Mouse (Mus musculus): ENCODE results near the gene Slc9a1.

Gene Slc9a1

DNA sequence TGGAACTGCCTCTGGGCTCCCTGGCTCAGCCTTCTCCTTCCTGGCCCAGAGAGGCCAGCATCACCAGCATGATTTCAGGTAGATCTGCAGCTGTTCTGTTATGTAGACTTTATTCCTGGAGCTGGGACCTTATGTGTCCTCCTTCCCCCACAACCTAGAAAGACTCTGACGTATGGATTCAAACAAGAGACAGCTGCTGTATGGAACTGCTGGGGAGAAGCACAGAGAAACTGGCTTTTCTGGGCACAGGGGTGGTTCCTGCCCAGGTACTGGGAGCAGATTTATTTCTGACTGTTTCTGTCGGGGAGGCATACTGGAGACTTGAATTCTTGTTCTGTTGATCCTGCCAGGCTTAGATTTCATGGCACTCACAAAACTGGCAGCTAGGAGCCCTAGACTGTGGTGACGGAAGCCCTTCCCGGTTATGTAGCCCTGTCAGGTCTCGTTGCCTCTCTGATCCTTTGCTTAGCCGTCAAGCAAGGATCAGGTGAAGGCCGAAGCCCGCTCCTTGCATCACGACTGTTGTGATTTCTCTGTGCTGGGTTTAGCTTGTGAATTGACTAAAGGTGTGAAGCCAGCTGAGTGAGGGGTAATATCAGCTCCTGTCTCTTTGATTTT is 34.2 kb downstream of the Slc9a1 start:
- no peak for DNase-seq

DNA sequence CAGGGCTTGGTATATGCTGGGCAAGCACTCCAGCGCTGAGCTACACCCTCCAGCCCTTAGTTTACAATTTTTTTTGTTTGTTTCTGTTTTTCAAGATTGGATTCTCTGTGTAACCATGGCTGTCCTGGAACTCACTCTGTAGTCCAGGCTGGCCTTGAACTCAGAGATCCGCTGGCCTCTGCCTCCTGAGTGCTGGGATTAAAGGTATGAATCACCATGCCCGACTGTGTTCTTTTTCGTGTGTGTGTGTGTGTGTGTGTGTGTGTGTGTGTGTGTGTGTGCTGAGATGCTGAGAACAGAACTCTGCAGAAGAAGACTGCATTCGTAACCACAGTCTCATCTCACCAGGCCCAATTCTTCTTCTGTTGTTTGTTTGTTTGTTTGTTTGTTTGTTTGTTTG is 34.8 kb downstream of the Slc9a1 start:
- no peak for DNase-seq

DNA sequence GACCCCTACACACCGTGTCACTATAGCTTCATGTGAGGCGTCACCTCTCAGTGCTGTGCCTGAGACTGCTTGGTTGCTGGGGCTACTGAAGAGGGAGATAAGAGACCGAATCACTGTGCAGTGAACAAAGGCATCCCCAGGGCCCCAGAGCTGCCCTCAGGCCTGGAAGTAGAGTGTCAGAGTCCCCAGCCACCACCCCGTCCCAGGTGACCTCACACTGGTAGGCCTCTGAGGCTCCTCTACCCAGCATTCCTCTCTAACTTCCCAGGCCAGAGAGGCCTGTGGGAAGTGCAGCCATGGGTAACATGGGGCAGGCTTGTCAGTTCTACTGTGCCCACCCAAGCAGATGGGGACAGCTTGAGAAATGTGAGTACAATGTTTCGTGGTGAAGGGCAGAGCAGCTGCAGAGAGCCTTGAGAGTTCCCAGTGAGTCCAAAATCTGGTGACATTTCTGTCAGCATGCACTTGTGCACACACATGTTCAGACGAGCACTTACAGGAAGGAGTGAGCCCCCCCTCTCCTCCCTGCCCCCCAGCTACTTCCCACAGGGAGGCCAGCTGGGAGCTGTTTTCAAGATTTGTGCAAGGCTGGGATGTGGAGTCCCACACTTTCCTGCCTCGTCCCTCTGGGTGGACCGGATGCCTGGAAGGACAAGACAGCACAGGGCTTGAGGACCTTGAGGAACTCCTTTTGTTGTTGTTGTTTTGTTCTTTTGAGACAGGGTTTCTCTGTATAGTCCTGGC is 37.0 kb downstream of the Slc9a1 start:
- DNase-seq = no peak

DNA sequence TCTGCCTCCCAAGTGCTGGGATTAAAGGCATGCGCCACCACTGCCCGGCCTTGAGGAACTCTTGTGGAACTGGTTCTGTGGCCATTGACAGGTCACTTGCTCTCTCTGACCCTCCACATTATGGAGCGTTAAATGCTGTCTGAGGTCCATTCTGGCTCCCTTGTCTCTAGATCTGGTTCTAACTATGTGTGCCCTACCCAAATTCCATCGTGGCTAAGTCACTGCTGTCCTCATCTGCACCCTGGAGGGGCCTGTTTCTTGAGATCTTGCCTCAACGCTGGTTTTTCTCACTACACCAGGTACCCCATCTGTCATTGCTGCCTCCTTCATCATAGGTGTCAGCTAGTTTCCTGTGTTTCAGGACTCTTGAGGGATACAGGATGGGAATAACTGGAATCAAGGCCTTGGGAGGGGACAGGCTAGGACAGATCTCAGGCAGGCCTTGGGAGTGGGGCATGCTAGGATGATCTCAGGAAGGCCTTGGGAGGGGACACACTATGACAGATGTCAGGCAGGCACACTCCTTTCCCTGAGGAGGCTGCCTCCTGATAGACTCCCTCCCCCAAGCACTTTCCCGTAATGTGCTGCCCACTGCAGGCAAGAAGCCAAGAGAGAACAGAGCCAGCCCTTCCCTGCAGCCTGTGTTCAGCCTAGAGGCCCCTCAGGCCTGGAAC is 37.7 kb downstream of the Slc9a1 start:
- DNase-seq = peak in 1 of 2 experiments; percentile 43

DNA sequence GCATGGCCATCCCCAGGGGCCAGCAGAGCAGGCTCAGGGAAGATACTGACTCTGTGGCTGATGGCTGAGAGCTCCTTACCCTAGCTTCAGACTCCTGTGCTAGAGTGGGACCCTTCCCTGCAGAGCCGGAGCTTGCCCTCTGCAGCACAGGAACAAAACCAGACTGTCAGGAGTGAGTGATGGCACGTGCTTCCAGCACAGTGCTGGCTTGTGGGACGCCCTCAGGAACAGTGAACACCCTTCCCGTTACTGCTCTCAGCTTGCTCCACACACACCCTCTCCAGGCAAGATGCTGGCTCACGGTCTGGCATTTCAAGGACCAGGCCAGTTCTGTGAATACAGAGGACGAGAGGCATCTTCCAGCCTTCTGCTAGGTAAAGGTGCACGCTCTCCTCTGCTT is 38.5 kb downstream of the Slc9a1 start:
- no peak for DNase-seq

DNA sequence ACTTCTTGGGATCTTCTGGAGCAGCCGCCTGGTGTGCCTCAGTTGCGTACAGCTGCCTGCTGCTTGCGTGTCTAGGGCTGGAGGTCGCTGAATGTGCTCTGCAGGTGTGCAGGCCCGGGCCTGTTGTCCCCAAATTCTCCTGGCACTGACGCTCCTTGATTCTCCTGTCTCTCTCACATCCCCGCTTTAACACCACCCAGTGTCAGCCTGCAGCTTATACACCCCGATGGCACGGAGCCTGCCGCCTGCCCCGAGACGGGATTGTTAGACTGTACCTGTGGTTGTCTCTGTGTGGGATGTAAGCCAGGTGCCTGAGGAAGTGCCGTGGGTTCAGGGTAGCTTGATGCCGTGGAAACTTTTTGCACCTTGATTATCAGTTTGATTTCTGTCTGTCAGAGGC is 41.5 kb downstream of the Slc9a1 start:
- no peak for DNase-seq

DNA sequence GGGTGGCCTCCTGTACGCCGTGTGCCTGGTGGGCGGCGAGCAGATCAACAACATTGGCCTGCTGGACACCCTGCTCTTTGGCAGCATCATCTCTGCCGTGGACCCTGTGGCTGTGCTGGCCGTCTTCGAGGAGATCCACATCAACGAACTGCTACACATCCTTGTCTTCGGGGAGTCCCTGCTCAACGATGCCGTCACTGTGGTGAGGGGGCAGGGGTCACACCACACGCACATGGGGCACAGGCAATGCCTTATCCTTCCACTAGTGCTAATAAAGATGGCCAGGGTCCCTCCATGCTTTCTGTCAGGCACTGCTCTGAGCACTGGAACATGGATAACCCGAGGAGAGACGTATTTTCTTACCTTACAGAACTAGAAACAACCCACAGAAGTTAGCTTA is 42.6 kb downstream of the Slc9a1 start:
- DNase-seq = no peak

DNA sequence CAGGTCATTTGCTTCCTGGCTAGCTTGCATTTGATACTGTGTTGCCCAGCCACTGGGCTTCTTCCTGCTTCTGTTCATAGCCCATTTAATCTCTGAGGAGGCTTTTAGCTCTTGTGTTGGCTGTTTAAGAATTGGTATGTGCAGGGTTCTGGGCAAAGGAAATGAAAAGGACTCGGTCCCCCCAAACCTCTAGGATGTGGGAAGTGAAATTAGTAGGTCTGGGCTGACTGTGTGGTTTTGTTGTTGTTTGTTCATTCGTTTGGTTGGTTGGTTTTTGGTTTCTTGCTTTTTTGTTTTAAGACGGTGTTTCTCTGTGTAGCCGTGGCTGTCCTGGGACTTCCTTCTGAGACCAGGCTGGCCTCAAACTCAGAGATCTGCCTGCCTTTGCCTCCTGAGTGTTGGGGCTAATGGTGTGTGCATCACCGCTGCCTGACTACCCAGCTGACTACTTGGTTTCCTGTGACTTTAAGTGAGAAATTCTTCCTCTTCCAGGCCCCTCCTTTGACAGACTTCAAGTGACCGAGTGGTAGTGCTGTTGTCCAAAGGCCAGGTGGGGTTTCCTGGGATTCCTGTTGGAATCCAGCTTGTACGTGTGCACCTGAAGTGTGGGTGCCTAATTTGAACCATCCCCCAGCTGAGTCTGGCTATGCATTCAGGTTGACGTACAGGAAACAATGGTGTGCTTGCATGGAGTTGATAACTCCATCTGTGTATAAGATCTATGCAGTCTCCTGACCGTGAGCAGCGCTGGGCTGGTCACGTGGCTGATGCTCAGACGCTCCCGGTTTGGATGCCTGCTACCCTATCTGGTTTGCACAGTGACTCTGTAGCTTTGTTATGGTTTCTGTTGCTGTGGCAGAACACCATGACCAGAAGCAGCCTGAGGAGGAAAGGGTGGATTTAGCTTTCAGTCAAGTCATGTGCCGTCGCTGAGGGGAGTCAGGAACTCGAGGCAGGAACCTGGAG is 43.4 kb downstream of the Slc9a1 start:
- no peak for DNase-seq

DNA sequence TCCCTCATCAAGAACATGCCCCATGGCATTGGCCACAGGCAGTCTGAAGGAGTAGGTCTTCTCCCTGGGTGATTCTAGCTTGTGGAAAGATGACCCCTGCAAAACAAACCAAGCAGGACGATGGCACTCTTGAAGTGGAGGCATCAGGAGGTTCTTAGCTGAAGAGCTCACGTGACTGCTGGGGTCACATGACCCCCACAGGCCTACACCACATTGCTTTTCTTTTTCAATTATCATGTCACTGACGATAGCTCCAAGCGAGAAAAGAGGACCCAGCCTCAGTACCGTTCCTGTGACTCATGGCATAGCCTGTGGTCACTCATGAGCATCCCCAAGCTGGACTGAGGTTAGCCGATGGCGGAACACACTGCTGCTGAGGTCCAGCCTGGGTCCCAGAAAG is 44.1 kb downstream of the Slc9a1 start:
- no peak for DNase-seq

DNA sequence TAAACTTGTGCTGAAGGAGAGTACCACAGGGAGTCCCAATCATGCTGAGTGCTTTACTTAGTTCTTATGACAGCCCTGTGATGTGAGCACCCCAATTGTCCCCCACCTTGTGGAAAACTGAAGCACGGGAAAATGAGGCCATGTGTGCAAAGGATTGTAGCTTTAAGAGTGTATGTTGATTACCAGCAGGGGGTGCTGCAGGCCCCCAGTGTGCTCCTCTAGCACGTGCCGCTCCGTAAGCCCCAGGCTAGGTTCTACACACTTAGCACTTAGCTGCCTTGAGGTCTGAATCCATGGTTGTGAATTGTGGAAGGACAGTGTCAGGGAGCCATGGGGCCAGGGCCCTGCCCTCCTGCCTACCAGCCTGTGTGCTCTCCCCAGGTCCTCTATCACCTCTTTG is 45.4 kb downstream of the Slc9a1 start:
- DNase-seq = peak in 1 of 2 experiments; percentile 28

DNA sequence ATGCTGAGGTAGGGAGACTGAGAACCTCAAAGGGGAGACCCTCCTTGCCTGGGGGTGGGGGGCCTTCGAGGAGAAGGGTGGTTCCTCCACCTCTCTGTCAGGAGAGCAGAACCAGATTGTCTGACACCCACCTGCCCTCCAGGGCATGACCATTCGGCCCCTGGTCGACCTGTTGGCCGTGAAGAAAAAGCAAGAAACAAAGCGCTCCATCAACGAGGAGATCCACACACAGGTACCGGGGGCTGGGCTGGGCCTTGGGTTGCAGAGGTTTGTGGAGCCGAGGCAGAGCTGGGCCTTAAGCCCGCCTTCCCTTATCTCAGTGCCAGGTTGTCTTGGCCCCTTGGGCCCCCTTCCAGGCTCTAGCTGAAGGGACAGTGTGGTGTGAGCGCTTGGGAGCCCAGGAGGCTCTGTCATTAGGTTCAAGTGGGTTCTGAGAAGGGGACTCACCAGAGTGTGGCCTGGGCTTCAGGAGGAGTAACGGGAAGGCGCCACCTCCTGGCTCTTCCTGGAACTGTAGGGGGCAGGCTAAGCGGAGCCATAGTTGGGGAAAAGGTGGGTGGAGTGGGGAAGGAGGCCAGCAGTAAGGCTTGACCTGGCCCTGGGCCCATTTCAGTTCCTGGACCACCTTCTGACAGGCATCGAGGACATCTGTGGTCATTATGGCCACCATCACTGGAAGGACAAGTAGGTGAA is 50.0 kb downstream of the Slc9a1 start:
- DNase-seq = peak; percentile 86 to 87

DNA sequence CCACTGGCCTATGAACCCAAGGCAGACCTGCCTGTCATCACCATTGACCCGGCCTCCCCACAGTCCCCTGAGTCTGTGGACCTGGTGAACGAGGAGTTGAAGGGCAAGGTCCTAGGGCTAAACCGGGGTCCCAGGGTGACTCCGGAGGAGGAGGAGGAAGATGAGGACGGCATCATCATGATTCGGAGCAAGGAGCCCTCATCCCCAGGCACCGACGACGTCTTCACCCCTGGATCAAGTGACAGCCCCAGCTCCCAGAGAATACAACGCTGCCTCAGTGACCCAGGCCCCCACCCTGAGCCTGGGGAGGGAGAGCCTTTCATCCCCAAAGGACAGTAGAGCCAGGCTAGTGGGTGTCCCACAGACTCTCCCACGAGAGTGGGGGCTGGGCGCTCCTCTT is 52.5 kb downstream of the Slc9a1 start:
- DNase-seq = no peak

DNA sequence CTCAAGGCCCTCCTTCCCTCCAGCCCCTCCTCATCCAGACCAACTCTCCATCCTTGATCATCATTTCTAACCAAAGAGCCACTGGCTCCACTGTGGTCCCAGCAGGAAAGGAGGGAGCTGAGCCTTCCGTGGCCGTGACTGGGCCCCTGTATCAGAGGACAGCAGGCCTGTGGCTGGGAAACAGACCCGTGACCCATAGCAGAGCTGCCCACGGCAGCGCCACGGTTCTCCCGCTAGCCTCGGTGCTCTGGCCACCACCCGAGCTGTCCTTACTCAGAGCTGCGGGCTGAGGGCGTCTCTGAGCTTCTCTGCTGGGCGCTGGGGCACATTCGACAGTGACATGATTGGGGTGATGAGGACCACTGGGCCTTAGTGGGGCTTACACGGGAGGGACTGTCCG is 53.1 kb downstream of the Slc9a1 start:
- DNase-seq = no peak

DNA sequence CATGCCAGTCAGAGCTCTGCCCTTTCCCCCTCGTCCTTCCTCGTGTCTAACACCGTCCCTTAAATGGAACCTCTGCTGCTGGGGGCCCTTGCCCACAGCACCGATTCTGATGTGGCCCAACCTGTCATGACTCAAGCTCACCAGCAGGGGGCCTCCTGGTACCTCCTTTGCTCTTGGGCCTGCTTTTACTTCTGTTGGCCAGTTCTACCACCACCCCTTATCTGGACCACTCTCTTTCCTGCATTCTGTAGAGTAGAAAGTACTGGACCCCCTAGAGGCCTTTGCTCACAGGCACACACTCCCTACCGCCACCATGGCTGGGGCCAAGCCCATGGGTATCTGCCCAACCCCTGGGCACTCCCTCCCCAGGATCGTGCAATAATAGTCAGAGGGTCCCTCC is 53.6 kb downstream of the Slc9a1 start:
- peak; percentile 70 to 74 for DNase-seq

DNA sequence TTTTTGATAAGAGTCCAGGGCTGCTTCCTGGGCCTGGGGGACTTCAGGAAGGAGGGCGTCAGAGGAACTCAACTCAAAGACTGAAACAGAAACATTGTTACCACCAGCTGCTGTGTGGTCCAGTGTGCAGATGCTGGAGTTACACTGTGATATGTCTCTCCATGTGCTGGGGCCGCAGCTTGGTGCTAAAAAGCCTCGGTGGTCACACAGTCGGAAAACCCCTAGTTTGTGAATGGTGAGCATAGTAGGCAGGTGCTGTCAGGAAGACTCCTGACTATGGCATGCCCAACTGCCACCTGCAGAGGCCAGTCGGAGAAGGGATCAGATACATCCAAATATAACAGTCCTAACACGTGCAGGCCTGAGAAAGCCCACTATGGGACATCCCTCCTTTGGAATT is 54.2 kb downstream of the Slc9a1 start:
- DNase-seq = no peak

DNA sequence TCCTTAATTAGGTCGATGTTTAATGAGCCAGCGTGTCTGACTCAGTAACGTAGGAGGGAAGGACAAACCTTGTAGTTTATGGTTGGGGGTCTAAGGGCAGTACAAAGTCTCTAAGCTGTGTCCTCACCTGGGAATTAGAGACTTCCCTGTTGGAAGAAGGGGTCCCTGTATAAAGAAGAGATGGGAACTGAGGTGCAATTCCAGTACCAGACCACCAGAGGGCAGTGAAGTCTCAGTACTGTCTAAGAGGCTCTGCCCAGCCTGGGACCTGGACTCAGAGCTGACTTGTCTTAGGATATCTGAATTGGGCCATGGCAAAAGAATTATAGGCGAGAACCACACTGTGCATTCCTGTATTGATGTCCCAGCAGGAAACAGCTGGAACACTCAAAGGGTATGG is 54.6 kb downstream of the Slc9a1 start:
- peak; percentile 77 to 85 for DNase-seq

DNA sequence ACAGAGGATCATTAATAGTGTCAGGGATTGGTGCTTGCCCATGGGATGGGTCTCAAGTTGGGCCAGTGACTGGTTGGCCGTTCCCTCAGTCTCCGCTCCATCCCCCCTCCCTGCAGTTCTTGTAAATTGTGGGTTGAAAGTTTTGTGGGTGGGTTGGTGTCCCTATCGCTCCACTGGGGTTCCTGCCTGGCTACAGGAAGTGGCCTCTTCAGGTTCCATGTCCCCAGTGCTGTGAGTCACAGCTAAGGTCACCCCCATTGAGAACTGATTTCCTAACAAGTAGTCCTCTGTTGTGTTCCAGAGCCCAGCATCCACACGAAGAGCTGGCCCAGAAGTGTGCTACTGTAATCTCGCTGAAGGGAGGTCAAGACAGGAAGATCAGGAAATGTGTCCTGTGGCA is 56.6 kb downstream of the Slc9a1 start:
- no peak for DNase-seq

DNA sequence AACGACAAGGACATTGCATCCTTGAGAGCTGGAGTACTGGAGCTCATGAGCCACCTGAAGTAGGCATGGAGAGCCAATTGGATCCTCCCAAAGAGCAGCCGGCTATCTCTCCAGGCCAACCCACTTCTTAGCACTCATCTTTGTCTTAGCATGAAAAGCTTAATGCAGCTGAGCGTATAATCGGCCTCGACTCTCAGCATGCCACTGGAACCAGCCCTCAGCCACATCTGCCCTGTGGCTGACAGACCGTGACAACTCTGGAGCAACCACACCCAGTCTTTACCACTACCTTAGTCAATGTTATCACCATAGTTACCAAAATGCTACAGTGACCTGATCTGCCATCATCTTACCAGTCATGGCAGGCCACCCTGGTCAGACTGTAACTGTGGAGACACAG is 62.0 kb downstream of the Slc9a1 start:
- DNase-seq = no peak

DNA sequence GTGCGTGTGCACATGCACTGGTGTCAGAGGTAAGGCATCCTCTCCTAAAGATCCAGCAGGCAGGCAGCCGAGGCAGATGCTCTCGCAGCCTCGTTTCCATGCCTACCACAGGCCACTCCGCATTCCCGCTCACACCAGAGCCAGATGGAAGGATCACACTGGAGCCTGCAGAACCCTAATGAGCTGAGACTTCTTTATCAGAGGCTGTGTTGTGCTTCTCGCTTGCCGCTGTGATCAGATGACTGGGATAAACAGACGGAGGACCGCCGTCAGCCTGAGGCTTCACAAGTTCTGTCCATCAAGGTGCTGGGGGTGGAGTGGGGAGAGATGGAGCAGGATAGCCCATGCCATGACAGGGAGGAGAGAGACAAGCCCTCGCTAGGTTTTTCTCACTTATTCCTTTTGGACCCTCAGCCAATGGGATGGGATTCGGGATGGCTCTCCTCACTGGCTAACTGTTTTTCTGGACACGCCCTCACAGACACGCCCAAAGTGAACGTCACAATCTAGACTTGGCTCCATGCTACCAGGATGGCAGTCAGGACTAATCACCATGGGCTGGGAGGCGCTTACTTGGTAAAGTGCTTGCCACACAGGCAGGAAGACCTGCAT is 63.2 kb downstream of the Slc9a1 start:
- no peak for DNase-seq

DNA sequence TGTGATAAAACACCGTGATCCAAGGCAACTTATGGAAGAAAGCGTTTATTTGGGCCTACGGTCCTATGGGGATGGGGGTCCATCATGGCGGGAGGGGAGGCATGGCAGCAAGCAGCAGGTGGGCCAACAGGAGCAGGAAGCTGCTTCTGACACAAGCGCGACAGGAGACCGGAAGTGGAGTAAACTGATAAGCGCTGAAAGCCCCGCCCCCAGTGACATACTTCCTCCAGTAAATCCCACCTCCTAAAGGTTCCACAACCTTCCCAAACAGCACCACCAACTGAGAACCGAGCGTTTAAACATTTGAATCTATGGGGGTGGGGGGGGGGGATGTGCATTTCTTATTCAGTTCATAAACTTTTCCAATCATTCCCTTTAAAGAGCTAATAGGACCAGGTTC is 66.4 kb downstream of the Slc9a1 start:
- no peak for DNase-seq

DNA sequence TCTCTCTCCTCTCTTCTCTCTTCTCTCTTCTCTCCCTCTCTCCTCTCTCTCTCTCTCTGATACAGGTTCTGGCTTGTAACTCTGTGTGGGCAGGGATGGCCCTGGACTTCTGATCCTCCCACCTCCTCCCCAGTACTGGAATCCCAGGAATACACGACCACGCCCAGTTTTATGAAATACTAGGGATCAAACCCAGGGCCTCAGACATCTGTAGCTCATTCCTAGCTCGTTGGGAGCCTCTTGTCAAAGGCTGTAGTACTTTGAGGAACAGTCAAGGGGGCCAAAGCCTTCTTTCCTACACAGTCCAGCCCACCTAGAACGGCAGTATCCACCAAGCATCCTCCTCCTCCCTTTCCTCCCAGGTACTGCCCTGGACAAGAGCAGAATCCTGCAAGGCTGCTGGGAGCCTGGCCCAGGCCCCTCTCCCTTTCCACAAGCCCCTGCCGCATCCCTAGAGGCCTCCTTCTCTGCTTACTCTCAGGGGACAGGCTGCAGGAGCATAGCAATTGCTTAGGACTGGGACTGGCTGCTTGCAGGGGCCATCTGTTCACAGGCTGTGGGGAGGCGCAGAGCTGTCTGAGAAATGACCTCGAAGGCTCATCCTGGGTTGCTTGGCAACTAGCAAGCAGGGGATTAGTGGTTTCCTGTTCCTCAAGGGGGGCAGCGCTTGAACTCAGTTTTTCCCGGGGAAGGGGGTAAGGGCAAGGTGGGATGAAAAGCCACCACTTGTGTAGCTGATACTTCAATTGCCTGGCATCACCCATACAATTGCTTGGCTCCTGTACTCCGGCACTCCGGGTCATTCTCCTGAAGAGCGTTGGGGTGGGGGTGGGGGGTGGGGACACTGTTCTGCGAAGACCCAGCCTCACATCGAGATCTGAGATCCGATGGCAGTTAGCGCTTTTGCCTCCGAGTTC is 70.2 kb downstream of the Slc9a1 start:
- DNase-seq = peak; percentile 40 to 52
